Mouse (Mus musculus) lung, embryonic 15.5 days (tissue): ENCODE results near the gene Tbc1d12. TPM values are rescaled to one million over a fixed set of nuclear protein-coding genes. Genes with fewer than 3 reads are reported as not detected.
A peak's percentile ranks its signal among the peaks of the same experiment; 100 is the strongest.

Experiments
- ATAC-seq: fragments of 200-750 bp; cut with Nextera tagmentation; 2 replicates; pipeline ENCODE4 v1.8.0; 2017; ENCODE audit warnings: moderate number of reproducible peaks, borderline replicate concordance; ENCODE audit not compliant: low FRiP score, low TSS enrichment; ENCODE audit errors: extremely low read depth
- H3K27ac ChIP-seq: fragments of 300-500 bp; sonication (generic); 2 replicates; pipeline ENCODE4 v1.5.1; 2015; ENCODE audit warnings: moderate library complexity, mild to moderate bottlenecking, inconsistent platforms
- H3K27me3 ChIP-seq: fragments of 300-500 bp; sonication (generic); 2 replicates; pipeline ENCODE4 v1.6.1; 2015; ENCODE audit warnings: inconsistent platforms
- H3K36me3 ChIP-seq: fragments of 300-500 bp; sonication (generic); 2 replicates; pipeline ENCODE4 v1.6.1; 2015; ENCODE audit warnings: inconsistent platforms
- H3K4me1 ChIP-seq: fragments of 300-500 bp; sonication (generic); 2 replicates; pipeline ENCODE4 v1.6.1; 2015; ENCODE audit warnings: inconsistent platforms
- H3K4me2 ChIP-seq: fragments of 300-500 bp; sonication (generic); 2 replicates; pipeline ENCODE4 v1.6.1; 2015; ENCODE audit warnings: inconsistent platforms, mild to moderate bottlenecking, moderate library complexity
- H3K4me3 ChIP-seq: fragments of 300-500 bp; sonication (generic); 2 replicates; pipeline ENCODE4 v1.5.1; 2015; ENCODE audit warnings: mild to moderate bottlenecking, inconsistent platforms
- H3K9ac ChIP-seq: fragments of 300-500 bp; sonication (generic); 2 replicates; pipeline ENCODE4 v1.6.1; 2015; ENCODE audit warnings: inconsistent platforms
- H3K9me3 ChIP-seq: fragments of 300-500 bp; sonication (generic); 2 replicates; pipeline ENCODE4 v1.6.1; 2016; ENCODE audit warnings: inconsistent platforms
- WGBS: fragments of 180-500 bp; shearing (Covaris S2); methylation state at CpG from one replicate; pipeline ENCODE4 v1.1.7; 2015; 5-methylcytosine and 5-hydroxymethylcytosine counted together
- polyA plus RNA-seq: library from polyadenylated mRNA; unstranded; fragments of >200 nt; fragmentation: Nextera tagmentation; extraction: Ambion mirVana; gene quantifications from 2 replicates; pipeline ENCODE4 v1.2.1, GENCODE M21; 2015

Tbc1d12 gene
- polyA plus RNA-seq, 1 experiment from 2014 or later = 2.3 TPM

GRCm38 (mm10) chr19:38928481-38929158, 92.2 kb downstream of the Tbc1d12 start:
- Histone ChIP-seq H3K27me3 (no peaks in the 10 kb centered on the region), H3K4me2 (no peak overlapping the region), H3K4me1 (peaks cover 13% of the 10 kb centered on the region), H3K4me3 (no peak overlapping the region), H3K27ac (no peak overlapping the region), H3K9ac (no peak overlapping the region), H3K9me3 (no peaks in the 10 kb centered on the region), H3K36me3 (no peaks in the 10 kb centered on the region)
- no peak for ATAC-seq
- WGBS = 95% methylated on average over 11 of the region's 11 CpGs

GRCm38 (mm10) chr19:38929471-38930251, 93.3 kb downstream of the Tbc1d12 start:
- Histone ChIP-seq H3K4me2 (peak overlapping the region; percentile 81), H3K9me3 (no peaks in the 10 kb centered on the region), H3K27ac (no peak overlapping the region), H3K27me3 (no peaks in the 10 kb centered on the region), H3K36me3 (peaks cover 8% of the 10 kb centered on the region; the same call in 1 of the 2 replicates), H3K9ac (peak overlapping the region; percentile 87; the same call in 1 of the 2 replicates), H3K4me1 (peaks cover 13% of the 10 kb centered on the region), H3K4me3 (peak overlapping the region; percentile 85)
- 53% methylated on average over 13 of the region's 13 CpGs for WGBS
- no peak for ATAC-seq

- WGBS = 2% methylated on average over 23 of the region's 23 CpGs
Measured at GRCm38 (mm10) chr19:38930252-38930787, 93.9 kb downstream of the Tbc1d12 start.

GRCm38 (mm10) chr19:38930788-38931565, 94.6 kb downstream of the Tbc1d12 start, which contains the start of gene Hells:
Hells (plus strand) TSS chr19:38930915.
- Histone ChIP-seq H3K4me3 (peak within 1 kb of the TSS; percentile 85), H3K27ac (peak within 1 kb of the TSS; percentile 90), H3K4me1 (peaks cover 13% of the 10 kb centered on the region), H3K36me3 (peaks cover 14% of the 10 kb centered on the region; the same call in 1 of the 2 replicates), H3K9ac (peak within 1 kb of the TSS; percentile 87), H3K4me2 (peak within 1 kb of the TSS; percentile 81), H3K9me3 (no peaks in the 10 kb centered on the region), H3K27me3 (no peaks in the 10 kb centered on the region)
- peak; percentile 91 for ATAC-seq
- under 1% methylated on average over 69 of the region's 76 CpGs for WGBS

More at GRCm38 (mm10) chr19:38930252-38930787, 93.9 kb downstream of the Tbc1d12 start:
- H3K4me1 ChIP-seq = peaks cover 13% of the 10 kb centered on the region
- peak overlapping the region; percentile 90 for H3K27ac ChIP-seq
- peaks cover 11% of the 10 kb centered on the region; the same call in 1 of the 2 replicates for H3K36me3 ChIP-seq
- H3K27me3 ChIP-seq = no peaks in the 10 kb centered on the region
- H3K9me3 ChIP-seq = no peaks in the 10 kb centered on the region
- no peak for ATAC-seq
- H3K4me3 ChIP-seq = peak overlapping the region; percentile 85
- peak overlapping the region; percentile 87 for H3K9ac ChIP-seq
- peak overlapping the region; percentile 81 for H3K4me2 ChIP-seq

GRCm38 (mm10) chr19:38931566-38931890, 95.1 kb downstream of the Tbc1d12 start:
- no peaks in the 10 kb centered on the region for H3K9me3 ChIP-seq
- peak overlapping the region; percentile 81 for H3K4me2 ChIP-seq
- peak overlapping the region; percentile 85 for H3K4me3 ChIP-seq
- peak overlapping the region; percentile 90 for H3K27ac ChIP-seq
- peak overlapping the region; percentile 87 for H3K9ac ChIP-seq
- no peaks in the 10 kb centered on the region for H3K27me3 ChIP-seq
- H3K36me3 ChIP-seq = peaks cover 14% of the 10 kb centered on the region; the same call in 1 of the 2 replicates
- H3K4me1 ChIP-seq = peaks cover 13% of the 10 kb centered on the region
- ATAC-seq = no peak
- 0% methylated on average over 6 of the region's 6 CpGs for WGBS

- WGBS = 88% methylated on average over 2 of the region's 2 CpGs
- H3K4me3 ChIP-seq = no peak overlapping the region
- peaks cover 47% of the 10 kb centered on the region for H3K36me3 ChIP-seq
- no peaks in the 10 kb centered on the region for H3K4me1 ChIP-seq
- no peak overlapping the region for H3K4me2 ChIP-seq
- no peaks in the 10 kb centered on the region for H3K9me3 ChIP-seq
- ATAC-seq = no peak
- H3K27ac ChIP-seq = no peak overlapping the region
- H3K9ac ChIP-seq = no peak overlapping the region
- no peaks in the 10 kb centered on the region for H3K27me3 ChIP-seq
Measured at GRCm38 (mm10) chr19:38944590-38945307, 108.4 kb downstream of the Tbc1d12 start.

Other genes starting within 250 kb of the Tbc1d12 start
- 6.9 and 7.7 TPM in 2 replicates for gene Noc3l, start 17.3 kb upstream of the Tbc1d12 start, polyA plus RNA-seq
- 50.8 and 51.7 TPM in 2 replicates for gene Hells, start 94.3 kb downstream of the Tbc1d12 start, polyA plus RNA-seq
- not detected in 2 replicates for gene Cyp2c55, start 170.4 kb downstream of the Tbc1d12 start, polyA plus RNA-seq
- not detected in 2 replicates for gene Cyp2c65, start 224.4 kb downstream of the Tbc1d12 start, polyA plus RNA-seq